11 mouse cellular contexts compared by ENCODE assay signal in genomic region chr5:146713088-146713487, GRCm38 (mm10).
DNase-seq lines count a peak whose midpoint lies in the region; ATAC-seq lines count a peak whose summit lies in the region.
"Had no signal": no experiment of that assay in that cellular context is flagged by ENCODE, and none has a peak within 500 bp of the region (broad histone marks: within the 10 kb centered on the region; RNA-seq: fewer than 3 reads in every experiment).

No protein-coding gene starts in this region.

- H3K4me3 ChIP-seq in limb, embryonic 12.5 days (replicated peaks) = no peak overlapping the region
- no peak overlapping the region for H3K4me3 ChIP-seq in limb, embryonic 10.5 days
- no peak overlapping the region for H3K4me3 ChIP-seq in forebrain, embryonic 13.5 days
- no peak overlapping the region for H3K4me3 ChIP-seq in midbrain, embryonic 10.5 days
- H3K4me3 ChIP-seq in stomach, embryonic 15.5 days (replicated peaks) = no peak overlapping the region
- H3K4me3 ChIP-seq: heart, embryonic 10.5 days had no signal

- H3K4me1 ChIP-seq in limb, embryonic 12.5 days (replicated peaks) = peaks cover 11% of the 10 kb centered on the region; the same call in 1 of the 2 replicates
- H3K4me1 ChIP-seq in limb, embryonic 10.5 days = peaks cover 15% of the 10 kb centered on the region
- peaks cover 14% of the 10 kb centered on the region for H3K4me1 ChIP-seq in forebrain, embryonic 13.5 days
- peaks cover 21% of the 10 kb centered on the region for H3K4me1 ChIP-seq in midbrain, embryonic 10.5 days
- no peaks in the 10 kb centered on the region for H3K4me1 ChIP-seq in stomach, embryonic 15.5 days
- H3K4me1 ChIP-seq: heart, embryonic 10.5 days had no signal

- H3K9me3 ChIP-seq in limb, embryonic 12.5 days = no peaks in the 10 kb centered on the region
- no peaks in the 10 kb centered on the region for H3K9me3 ChIP-seq in limb, embryonic 10.5 days (replicated peaks)
- H3K9me3 ChIP-seq in forebrain, embryonic 13.5 days (replicated peaks) = 0 out of 2 replicates have a peak, but pooled peaks cover 4% of the 10 kb centered on the region
- 0 out of 2 replicates have a peak, but pooled peaks cover 6% of the 10 kb centered on the region for H3K9me3 ChIP-seq in midbrain, embryonic 10.5 days (replicated peaks)
- H3K9me3 ChIP-seq in stomach, embryonic 15.5 days = no peaks in the 10 kb centered on the region
- H3K9me3 ChIP-seq: heart, embryonic 10.5 days had no signal

- peak overlapping the region; percentile 37; the same call in 1 of the 2 replicates for H3K27ac ChIP-seq in limb, embryonic 12.5 days
- H3K27ac ChIP-seq in limb, embryonic 10.5 days = no peak overlapping the region
- peak overlapping the region; percentile 80 for H3K27ac ChIP-seq in forebrain, embryonic 13.5 days
- H3K27ac ChIP-seq in midbrain, embryonic 10.5 days (replicated peaks) = peak overlapping the region; percentile 71
- peak overlapping the region; percentile 16; the same call in 1 of the 2 replicates for H3K27ac ChIP-seq in stomach, embryonic 15.5 days
- H3K27ac ChIP-seq: heart, embryonic 10.5 days had no signal

- H3K36me3 ChIP-seq in limb, embryonic 12.5 days = no peaks in the 10 kb centered on the region
- no peaks in the 10 kb centered on the region for H3K36me3 ChIP-seq in limb, embryonic 10.5 days
- H3K36me3 ChIP-seq in forebrain, embryonic 13.5 days (ENCODE audit: poor library complexity, severe bottlenecking) = no peaks in the 10 kb centered on the region
- no peaks in the 10 kb centered on the region for H3K36me3 ChIP-seq in midbrain, embryonic 10.5 days
- H3K36me3 ChIP-seq in stomach, embryonic 15.5 days = no peaks in the 10 kb centered on the region
- H3K36me3 ChIP-seq: heart, embryonic 10.5 days had no signal

- no peak for ATAC-seq in limb, embryonic 12.5 days (ENCODE audit: insufficient number of reproducible peaks, insufficient read depth, low FRiP score, low TSS enrichment, low read depth)
- ATAC-seq in forebrain, embryonic 13.5 days = peak; percentile 39; the same call in 1 of the 2 replicates
- ATAC-seq in stomach, embryonic 15.5 days (ENCODE audit: insufficient read depth, low FRiP score, low read depth) = no peak

- no peaks in the 10 kb centered on the region for H3K27me3 ChIP-seq in limb, embryonic 12.5 days
- no peaks in the 10 kb centered on the region for H3K27me3 ChIP-seq in limb, embryonic 10.5 days (ENCODE audit: low read depth, poor library complexity, severe bottlenecking)
- H3K27me3 ChIP-seq in forebrain, embryonic 13.5 days = no peaks in the 10 kb centered on the region
- no peaks in the 10 kb centered on the region for H3K27me3 ChIP-seq in midbrain, embryonic 10.5 days (ENCODE audit: low read depth, poor library complexity, severe bottlenecking)
- H3K27me3 ChIP-seq in stomach, embryonic 15.5 days (replicated peaks) = no peaks in the 10 kb centered on the region

- no peak for DNase-seq in limb, embryonic 10.5 days (ENCODE audit: low spot score)
- DNase-seq in midbrain, embryonic 10.5 days (ENCODE audit: low spot score) = peak; percentile 44
- DNase-seq in left cerebral cortex, adult 8-10 months (ENCODE audit: low spot score in 2 of 2) = no peak
- DNase-seq in heart, adult 11 months = no peak
- DNase-seq in kidney, postnatal 14 days = no peak
- DNase-seq: lung, embryonic 14.5 days; thymus, postnatal 14 days had no signal

- 0 out of 2 replicates have a peak overlapping the region, but pooled peaks have one; percentile 23 for H3K9ac ChIP-seq in limb, embryonic 12.5 days (replicated peaks)
- 0 out of 2 replicates have a peak overlapping the region, but pooled peaks have one; percentile 12 for H3K9ac ChIP-seq in forebrain, embryonic 13.5 days
- no peak overlapping the region for H3K9ac ChIP-seq in stomach, embryonic 15.5 days
- H3K9ac ChIP-seq: lung, embryonic 14.5 days had no signal

- H3K4me2 ChIP-seq in limb, embryonic 12.5 days = no peak overlapping the region
- no peak overlapping the region for H3K4me2 ChIP-seq in forebrain, embryonic 13.5 days
- peak overlapping the region; percentile 19; the same call in 1 of the 2 replicates for H3K4me2 ChIP-seq in stomach, embryonic 15.5 days
- H3K4me2 ChIP-seq: lung, embryonic 14.5 days had no signal

- WGBS in limb, embryonic 12.5 days = 71% methylated on average over 10 of the region's 10 CpGs
- 78% methylated on average over 10 of the region's 10 CpGs for WGBS in limb, embryonic 10.5 days
- 38% methylated on average over 10 of the region's 10 CpGs for WGBS in forebrain, embryonic 13.5 days
- 49% methylated on average over 10 of the region's 10 CpGs for WGBS in midbrain, embryonic 10.5 days
- WGBS in stomach, embryonic 15.5 days = 50% methylated on average over 10 of the region's 10 CpGs
